9 mouse cellular contexts compared by ENCODE assay signal in the genomic region with DNA sequence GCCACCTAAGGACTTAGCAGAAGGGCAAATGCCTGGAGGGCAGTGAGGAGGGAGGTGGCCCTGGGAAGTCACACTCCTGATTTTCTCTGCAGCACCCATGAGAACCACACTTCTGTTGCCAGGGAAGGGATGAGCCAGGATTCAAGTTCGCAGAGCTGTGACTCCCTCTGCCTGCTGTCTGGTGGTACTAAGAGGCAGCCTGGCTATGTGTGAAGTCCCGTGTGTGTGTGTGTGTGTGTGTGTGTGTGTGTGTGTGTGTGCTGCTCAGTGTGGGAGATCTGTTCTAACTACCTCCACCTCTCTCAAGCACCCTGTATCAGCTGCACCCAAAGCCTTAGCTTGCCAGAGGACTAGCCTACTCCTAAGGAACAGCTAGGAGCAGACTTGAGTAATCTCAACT.
DNase-seq lines count a peak whose midpoint lies in the region; ATAC-seq and TF ChIP-seq lines count a peak whose summit lies in the region.
"Had no signal": no experiment of that assay in that cellular context is flagged by ENCODE, and none has a peak within 500 bp of the region (broad histone marks: within the 10 kb centered on the region; RNA-seq: fewer than 3 reads in every experiment).

No protein-coding gene starts in this region.

- peak; percentile 62 for ATAC-seq in hindbrain, postnatal 0 days
- ATAC-seq in hindbrain, embryonic 11.5 days (ENCODE audit: low FRiP score) = no peak

- H3K4me2 ChIP-seq in hindbrain, postnatal 0 days (ENCODE audit: low read depth, low read length) = no peak overlapping the region
- no peak overlapping the region for H3K4me2 ChIP-seq in hindbrain, embryonic 11.5 days (replicated peaks; ENCODE audit: low read depth, low read length)

- no peaks in the 10 kb centered on the region for H3K27me3 ChIP-seq in hindbrain, postnatal 0 days (ENCODE audit: insufficient read depth, low read length)
- H3K27me3 ChIP-seq in hindbrain, embryonic 11.5 days (ENCODE audit: control insufficient read depth, insufficient read depth, low read length) = no peaks in the 10 kb centered on the region

- DNase-seq in hindbrain, postnatal 0 days (ENCODE audit: low spot score) = peak; percentile 67
- no peak for DNase-seq in hindbrain, embryonic 11.5 days (ENCODE audit: low spot score)
- peak; percentile 90 for DNase-seq in brain, adult 2 months (ENCODE audit: low read depth, low spot score)
- peak; percentile 59 for DNase-seq in heart, postnatal 4 days
- DNase-seq in lung, postnatal 25 days (ENCODE audit: low spot score) = peak; percentile 33
- DNase-seq in spleen, adult 12 weeks (ENCODE audit: low spot score) = no peak
- no peak for DNase-seq in ovary, adult 18-20 months (ENCODE audit: low spot score)
- no peak for DNase-seq in urinary bladder, adult 2 months (ENCODE audit: low spot score)
- DNase-seq: thymus, postnatal 25 days had no signal

- H3K4me3 ChIP-seq in hindbrain, postnatal 0 days (ENCODE audit: low read length) = no peak overlapping the region
- H3K4me3 ChIP-seq in hindbrain, embryonic 11.5 days (ENCODE audit: low read depth, low read length) = no peak overlapping the region

- WGBS in hindbrain, postnatal 0 days = 62% methylated on average over 2 of the region's 2 CpGs
- WGBS in hindbrain, embryonic 11.5 days = 88% methylated on average over 2 of the region's 2 CpGs

- no peaks in the 10 kb centered on the region for H3K4me1 ChIP-seq in hindbrain, postnatal 0 days (ENCODE audit: insufficient read depth, low read length)
- H3K4me1 ChIP-seq in hindbrain, embryonic 11.5 days (replicated peaks; ENCODE audit: control insufficient read depth, insufficient read depth, low read length) = no peaks in the 10 kb centered on the region

- no peak overlapping the region for H3K9ac ChIP-seq in hindbrain, postnatal 0 days (replicated peaks; ENCODE audit: low read length)
- H3K9ac ChIP-seq in hindbrain, embryonic 11.5 days (ENCODE audit: low read depth, low read length) = no peak overlapping the region

- TF ChIP-seq CTCF in hindbrain, postnatal 0 days (IDR thresholded peaks at IDR 0.05; ENCODE audit: low read depth) = peak; percentile 75

- H3K36me3 ChIP-seq in hindbrain, postnatal 0 days (ENCODE audit: insufficient read depth, low read length) = no peaks in the 10 kb centered on the region
- no peaks in the 10 kb centered on the region for H3K36me3 ChIP-seq in hindbrain, embryonic 11.5 days (ENCODE audit: control insufficient read depth, insufficient read depth, low read length)

- no peaks in the 10 kb centered on the region for H3K9me3 ChIP-seq in hindbrain, postnatal 0 days (ENCODE audit: low read length)
- H3K9me3 ChIP-seq in hindbrain, embryonic 11.5 days (ENCODE audit: control insufficient read depth, low read length) = no peaks in the 10 kb centered on the region

- H3K27ac ChIP-seq in hindbrain, postnatal 0 days = no peak overlapping the region
- no peak overlapping the region for H3K27ac ChIP-seq in hindbrain, embryonic 11.5 days (ENCODE audit: low read depth, low read length)

Comparison
In these comparisons a context has a peak if more than half of its experiments do, and no peak if none do; other contexts are left out.
1. DNase-seq: peak in hindbrain, postnatal 0 days (single experiment), brain, adult 2 months (single experiment), heart, postnatal 4 days (single experiment) and lung, postnatal 25 days (single experiment); none in hindbrain, embryonic 11.5 days (single experiment), spleen, adult 12 weeks (single experiment), ovary, adult 18-20 months (single experiment) and urinary bladder, adult 2 months (single experiment).